In the genomic region with DNA sequence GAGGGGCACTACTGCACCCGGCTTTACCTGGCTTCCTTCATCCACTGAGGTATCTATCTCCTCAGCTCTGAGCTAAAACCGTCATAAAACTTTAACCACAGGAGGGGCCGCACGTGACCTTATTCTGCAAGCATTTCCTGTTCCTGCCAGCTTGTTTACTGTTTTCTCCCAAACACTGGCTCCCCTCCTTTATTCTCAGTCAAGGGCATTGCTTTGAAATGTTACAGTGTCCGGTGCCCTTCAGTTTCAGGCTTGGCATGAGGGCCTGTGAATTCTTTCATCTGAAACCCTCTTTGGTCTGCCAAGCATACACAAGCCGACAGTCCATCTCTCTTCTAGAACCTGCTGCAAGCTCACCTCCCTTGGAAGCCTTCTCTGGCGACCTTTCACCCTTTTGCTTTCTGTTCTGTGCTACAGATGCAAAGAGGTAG, we compare ENCODE assay signal across 8 mouse cellular contexts. TPM values are rescaled to one million over a fixed set of nuclear protein-coding genes. Genes with fewer than 3 reads are reported as not detected.
DNase-seq lines count a peak whose midpoint lies in the region; ATAC-seq and TF ChIP-seq lines count a peak whose summit lies in the region.

No protein-coding gene starts in this region.

- 0 out of 2 replicates have a peak overlapping the region, but pooled peaks have one; percentile 3 for H3K27ac ChIP-seq in ES-Bruce4 (ENCODE audit: insufficient read depth, low read length)
- peak overlapping the region; percentile 57 for H3K27ac ChIP-seq in intestine, postnatal 0 days (ENCODE audit: low read depth, low read length)
- H3K27ac ChIP-seq in liver, postnatal 0 days (ENCODE audit: low read depth): no peak overlapping the region
- H3K27ac ChIP-seq in forebrain, embryonic 12.5 days: no peak overlapping the region

- WGBS in intestine, postnatal 0 days: 19% methylated on average over 7 of the region's 7 CpGs
- WGBS in liver, postnatal 0 days (ENCODE audit: insufficient replicate concordance): 28% methylated on average over 7 of the region's 7 CpGs
- 65% methylated on average over 7 of the region's 7 CpGs for WGBS in forebrain, embryonic 12.5 days

- no peaks in the 10 kb centered on the region for H3K36me3 ChIP-seq in ES-Bruce4 (ENCODE audit: control insufficient read depth, insufficient read depth, low read length, poor library complexity, severe bottlenecking)
- H3K36me3 ChIP-seq in intestine, postnatal 0 days (ENCODE audit: control insufficient read depth, insufficient read depth): no peaks in the 10 kb centered on the region
- H3K36me3 ChIP-seq in liver, postnatal 0 days (replicated peaks; ENCODE audit: insufficient read depth, low read length): no peaks in the 10 kb centered on the region
- H3K36me3 ChIP-seq in forebrain, embryonic 12.5 days (replicated peaks): no peaks in the 10 kb centered on the region

- H3K4me3 ChIP-seq in ES-Bruce4 (ENCODE audit: low read depth, low read length): no peak overlapping the region
- no peak overlapping the region for H3K4me3 ChIP-seq in intestine, postnatal 0 days (ENCODE audit: low read depth, low read length)
- no peak overlapping the region for H3K4me3 ChIP-seq in liver, postnatal 0 days (ENCODE audit: low read depth, low read length)
- no peak overlapping the region for H3K4me3 ChIP-seq in forebrain, embryonic 12.5 days (replicated peaks)

- H3K27me3 ChIP-seq in ES-Bruce4 (ENCODE audit: control insufficient read depth, insufficient read depth, low read length, poor library complexity, severe bottlenecking): no peaks in the 10 kb centered on the region
- no peaks in the 10 kb centered on the region for H3K27me3 ChIP-seq in intestine, postnatal 0 days (replicated peaks; ENCODE audit: control insufficient read depth, insufficient read depth, low read length)
- no peaks in the 10 kb centered on the region for H3K27me3 ChIP-seq in liver, postnatal 0 days (ENCODE audit: insufficient read depth, low read length)
- H3K27me3 ChIP-seq in forebrain, embryonic 12.5 days: no peaks in the 10 kb centered on the region

- peak; percentile 64 for DNase-seq in adrenal gland, postnatal 10 days
- peak; percentile 45 for DNase-seq in lung, postnatal 36 days
- no peak for DNase-seq in liver, postnatal 0 days
- no peak for DNase-seq in layer of hippocampus, adult 9-10 months (ENCODE audit: low spot score)
- DNase-seq in B cell, adult 2 months: no peak

- TF ChIP-seq EP300 in ES-Bruce4 (IDR thresholded peaks at IDR 0.05; ENCODE audit: insufficient read depth, low read depth, low read length): no peak
- no peak for TF ChIP-seq EP300 in liver, postnatal 0 days (IDR thresholded peaks at IDR 0.05; ENCODE audit: low read depth)

- no peaks in the 10 kb centered on the region for H3K9me3 ChIP-seq in ES-Bruce4 (replicated peaks; ENCODE audit: control insufficient read depth, insufficient read depth, low read length, poor library complexity, severe bottlenecking)
- H3K9me3 ChIP-seq in intestine, postnatal 0 days (ENCODE audit: control insufficient read depth): no peaks in the 10 kb centered on the region
- H3K9me3 ChIP-seq in liver, postnatal 0 days (ENCODE audit: low read length): no peaks in the 10 kb centered on the region
- H3K9me3 ChIP-seq in forebrain, embryonic 12.5 days: no peaks in the 10 kb centered on the region

- peak overlapping the region; percentile 44 for H3K4me2 ChIP-seq in intestine, postnatal 0 days (replicated peaks; ENCODE audit: low read depth)
- H3K4me2 ChIP-seq in liver, postnatal 0 days (ENCODE audit: low read depth, low read length): no peak overlapping the region
- no peak overlapping the region for H3K4me2 ChIP-seq in forebrain, embryonic 12.5 days

- peak; percentile 63 for ATAC-seq in intestine, postnatal 0 days
- no peak for ATAC-seq in liver, postnatal 0 days
- ATAC-seq in forebrain, embryonic 12.5 days (ENCODE audit: low FRiP score): no peak

- TF ChIP-seq CTCF in ES-Bruce4 (IDR thresholded peaks at IDR 0.05; ENCODE audit: low read depth, low read length): no peak
- TF ChIP-seq CTCF in intestine, postnatal 0 days (IDR thresholded peaks at IDR 0.05; ENCODE audit: low read depth): no peak
- no peak for TF ChIP-seq CTCF in liver, postnatal 0 days (IDR thresholded peaks at IDR 0.05; ENCODE audit: low read depth)

- peaks cover 8% of the 10 kb centered on the region for H3K4me1 ChIP-seq in ES-Bruce4 (ENCODE audit: control insufficient read depth, insufficient read depth, low read length)
- H3K4me1 ChIP-seq in intestine, postnatal 0 days (replicated peaks; ENCODE audit: control insufficient read depth, insufficient read depth, low read length): peaks cover 10% of the 10 kb centered on the region
- H3K4me1 ChIP-seq in liver, postnatal 0 days (ENCODE audit: insufficient read depth): peaks cover 12% of the 10 kb centered on the region
- peaks cover 23% of the 10 kb centered on the region for H3K4me1 ChIP-seq in forebrain, embryonic 12.5 days

- no peak overlapping the region for H3K9ac ChIP-seq in ES-Bruce4 (ENCODE audit: low read depth, poor library complexity, severe bottlenecking)
- no peak overlapping the region for H3K9ac ChIP-seq in intestine, postnatal 0 days (ENCODE audit: low read depth, low read length)
- H3K9ac ChIP-seq in liver, postnatal 0 days (replicated peaks): no peak overlapping the region
- H3K9ac ChIP-seq in forebrain, embryonic 12.5 days: no peak overlapping the region

- no peak for TF ChIP-seq POLR2A in ES-Bruce4 (IDR thresholded peaks at IDR 0.05; ENCODE audit: insufficient read depth, low read length)

RNA-seq across cellular contexts. Expression of gene Terf2, which starts 22.5 kb away (rescaled TPM):
- 40.8 and 48.6 TPM in 2 replicates for polyA plus RNA-seq in ES-Bruce4 (2011; ENCODE audit: insufficient read depth, insufficient read length, low read depth, missing spikeins)
- total RNA-seq in adrenal gland, postnatal 10 days (2021): 10 to 100 TPM; 22.0 to 26.4 TPM
- polyA plus RNA-seq in intestine, postnatal 0 days (2015; fragmentation: Nextera tagmentation; extraction: Ambion mirVana): 11.2 and 12.1 TPM in 2 replicates
- polyA plus RNA-seq in liver, postnatal 0 days (2015; fragmentation: Nextera tagmentation; extraction: Ambion mirVana): 6.9 and 7.3 TPM in 2 replicates
- polyA plus RNA-seq in forebrain, embryonic 12.5 days (2016; fragmentation: Nextera tagmentation; extraction: Ambion mirVana): 22.3 and 26.6 TPM in 2 replicates

RNA-seq across cellular contexts. Expression of gene Cyb5b, which starts 31.6 kb away (rescaled TPM):
- polyA plus RNA-seq in ES-Bruce4 (2011; ENCODE audit: insufficient read depth, insufficient read length, low read depth, missing spikeins): 102 and 105 TPM in 2 replicates
- total RNA-seq in adrenal gland, postnatal 10 days (2021): 100 to 1,000 TPM; 216 to 248 TPM
- polyA plus RNA-seq in intestine, postnatal 0 days (2015; fragmentation: Nextera tagmentation; extraction: Ambion mirVana): 93.2 and 103 TPM in 2 replicates
- 19.7 and 23.6 TPM in 2 replicates for polyA plus RNA-seq in liver, postnatal 0 days (2015; fragmentation: Nextera tagmentation; extraction: Ambion mirVana)
- polyA plus RNA-seq in forebrain, embryonic 12.5 days (2016; fragmentation: Nextera tagmentation; extraction: Ambion mirVana): 157 and 167 TPM in 2 replicates

RNA-seq across cellular contexts. Expression of gene Tmed6, which starts 53.4 kb away (rescaled TPM):
- not detected in 2 replicates for polyA plus RNA-seq in ES-Bruce4 (2011; ENCODE audit: insufficient read depth, insufficient read length, low read depth, missing spikeins)
- not detected for total RNA-seq in adrenal gland, postnatal 10 days (2021)
- 10.5 and 11.2 TPM in 2 replicates for polyA plus RNA-seq in intestine, postnatal 0 days (2015; fragmentation: Nextera tagmentation; extraction: Ambion mirVana)
- 0.92 and 1.5 TPM in 2 replicates for polyA plus RNA-seq in liver, postnatal 0 days (2015; fragmentation: Nextera tagmentation; extraction: Ambion mirVana)
- polyA plus RNA-seq in forebrain, embryonic 12.5 days (2016; fragmentation: Nextera tagmentation; extraction: Ambion mirVana): not detected in 2 replicates

Comparison
In these comparisons a context has a peak if more than half of its experiments do, and no peak if none do; other contexts are left out.
1. H3K27ac ChIP-seq: peak in ES-Bruce4 (single experiment) and intestine, postnatal 0 days (single experiment); none in liver, postnatal 0 days (single experiment) and forebrain, embryonic 12.5 days (single experiment).
2. DNase-seq: peak in adrenal gland, postnatal 10 days (single experiment) and lung, postnatal 36 days (single experiment); none in liver, postnatal 0 days (single experiment), layer of hippocampus, adult 9-10 months (single experiment) and B cell, adult 2 months (0 of 2).